Mouse (Mus musculus) liver, embryonic 14.5 days (tissue): ENCODE results near the gene Lgals8.

ENCODE experiments used
- CTCF ChIP-seq: IDR thresholded peaks from 2 replicates; pipeline ENCODE4 v1.5.1; 2016; ENCODE audit warnings: antibody characterized with exemption, low read depth, control low read depth
- EP300 ChIP-seq: IDR thresholded peaks from 2 replicates; pipeline ENCODE4 v1.6.1; 2016; ENCODE audit warnings: antibody characterized with exemption, low read depth

DNA sequence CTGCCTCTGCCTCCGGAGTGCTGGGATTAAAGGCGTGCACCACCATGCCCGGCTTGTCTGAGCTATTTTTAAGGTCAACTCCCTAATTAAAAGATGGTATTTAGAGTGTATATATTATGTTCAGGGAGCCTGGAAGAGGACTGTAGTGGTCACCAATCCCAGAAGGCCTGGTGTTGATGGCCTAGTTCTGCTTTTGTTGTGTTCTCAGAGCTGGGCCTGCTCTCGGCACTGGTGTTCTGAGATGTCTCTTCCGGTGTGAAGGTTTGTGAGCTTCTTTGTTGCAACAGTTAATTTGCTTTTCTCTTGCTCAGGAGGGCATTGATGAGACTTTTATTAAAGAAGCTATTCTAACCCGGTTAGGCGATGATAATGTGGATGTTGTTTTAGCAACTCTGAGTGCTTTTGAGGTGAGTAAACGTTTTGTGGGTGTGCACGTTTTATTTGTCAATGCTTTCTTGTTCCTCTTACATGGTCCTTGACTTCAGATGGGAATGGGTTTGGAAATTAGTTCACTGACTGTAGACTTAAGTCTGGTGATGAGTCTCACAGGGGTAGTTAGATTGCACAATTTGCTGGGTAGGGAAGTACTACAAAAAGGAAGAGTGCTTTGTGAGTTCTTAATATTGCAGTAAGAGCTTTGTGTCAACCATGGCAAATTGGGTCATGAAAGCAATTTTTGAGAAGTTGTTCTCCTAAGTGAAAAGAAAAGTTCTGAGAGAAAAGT, 56.2 kb downstream of the Lgals8 start:
- no peak for TF ChIP-seq CTCF
- no peak for TF ChIP-seq EP300
